Mouse (Mus musculus): Measurements from ENCODE around the gene Top2b. TPM values are rescaled to one million over a fixed set of nuclear protein-coding genes. Genes with fewer than 3 reads are reported as not detected.
A peak's percentile ranks its signal among the peaks of the same experiment; 100 is the strongest.

The Top2b gene
- polyA plus RNA-seq, 1 experiment from 2014 or later = 49.5 TPM

DNA sequence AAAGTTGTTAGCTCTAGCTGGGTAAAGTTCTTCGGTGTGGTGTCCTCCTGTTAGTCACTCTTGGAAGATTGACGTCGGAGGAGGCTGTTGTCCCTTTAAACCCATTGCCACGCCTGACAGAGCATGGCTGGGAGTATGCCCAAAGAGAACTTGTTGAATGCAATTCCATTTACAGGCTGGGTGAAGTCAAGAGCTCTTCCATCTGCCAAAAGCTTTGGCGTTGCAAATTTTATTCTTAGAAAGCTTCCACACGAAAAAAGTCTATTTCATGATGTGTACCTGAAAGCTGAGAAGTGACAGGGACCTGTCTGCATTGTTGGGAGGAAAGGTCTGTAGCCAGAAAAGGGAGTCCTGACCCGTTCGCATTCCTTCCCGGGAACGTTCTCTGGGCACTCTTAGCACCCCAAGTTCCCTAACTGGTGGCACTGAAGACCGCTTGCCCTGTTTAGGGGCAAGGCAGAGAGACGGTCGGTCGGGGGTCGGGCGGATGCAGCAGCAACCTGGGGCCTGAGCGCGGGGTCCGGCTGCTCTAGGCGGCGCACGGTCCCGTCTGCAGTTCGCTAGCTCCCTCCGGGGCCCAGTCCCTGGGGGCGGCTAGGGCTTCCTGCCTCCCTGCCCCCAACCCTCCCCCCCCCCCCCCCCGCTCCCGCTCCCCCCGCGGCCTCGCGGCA, 683 bp upstream of the Top2b start:
- peak overlapping the region; percentile 85 for H3K4me2 ChIP-seq
- H3K27me3 ChIP-seq = no peaks in the 10 kb centered on the region
- H3K4me3 ChIP-seq (replicated peaks) = peak overlapping the region; percentile 94
- peaks cover 14% of the 10 kb centered on the region for H3K4me1 ChIP-seq
- no peaks in the 10 kb centered on the region for H3K36me3 ChIP-seq
- H3K27ac ChIP-seq = peak overlapping the region; percentile 99
- peak overlapping the region; percentile 61 for H3K9ac ChIP-seq
- ATAC-seq (replicated peaks; ENCODE audit: low FRiP score) = peak; percentile 81
- under 1% methylated on average over 23 of the region's 32 CpGs for WGBS
- H3K9me3 ChIP-seq (replicated peaks) = no peaks in the 10 kb centered on the region

DNA sequence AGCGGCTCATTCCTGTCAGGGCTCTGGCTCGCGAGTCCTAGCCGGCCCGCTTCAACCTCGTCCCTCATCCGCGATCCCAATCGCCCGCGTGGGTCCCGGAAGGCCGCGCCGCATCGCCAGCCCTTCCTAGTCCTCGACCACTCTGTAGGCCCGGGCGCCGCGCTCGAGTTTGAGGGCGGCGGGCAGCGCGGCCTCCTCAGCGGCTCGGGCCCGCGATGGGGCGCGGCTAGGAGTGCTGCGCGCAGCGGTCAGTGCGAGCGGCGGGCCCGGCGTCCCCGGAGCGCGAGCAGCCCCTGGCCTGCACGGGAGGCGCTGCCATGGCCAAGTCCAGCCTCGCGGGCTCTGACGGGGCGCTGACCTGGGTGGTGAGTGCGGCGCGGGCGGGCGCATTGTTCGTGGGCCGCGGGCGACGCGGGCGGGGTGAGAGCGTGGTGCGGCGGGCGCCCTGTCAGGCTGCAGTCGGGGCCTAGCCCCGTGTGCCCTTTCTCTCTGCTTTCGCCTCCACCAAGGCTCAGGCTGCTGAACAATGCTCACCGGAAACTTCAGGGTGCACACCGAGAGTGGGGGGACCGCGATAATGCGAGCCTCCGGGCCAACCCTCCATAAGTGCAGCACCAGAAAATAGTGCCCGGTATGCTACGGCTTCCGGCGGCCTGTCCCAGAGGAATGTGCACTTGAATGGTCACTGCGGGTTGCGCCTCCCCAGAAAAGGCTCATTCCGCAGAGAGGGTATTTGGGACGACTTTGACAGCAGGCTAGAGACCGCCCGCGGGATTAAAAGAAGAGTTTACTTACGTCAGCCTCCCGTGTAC, 589 bp downstream of the Top2b start:
- Histone ChIP-seq H3K27me3 (no peaks in the 10 kb centered on the region), H3K36me3 (peaks cover 3% of the 10 kb centered on the region; the same call in 1 of the 2 replicates), H3K4me3 (replicated peaks) (peak overlapping the region; percentile 94), H3K4me2 (peak overlapping the region; percentile 70), H3K4me1 (peaks cover 14% of the 10 kb centered on the region), H3K9me3 (replicated peaks) (no peaks in the 10 kb centered on the region), H3K9ac (peak overlapping the region; percentile 93), H3K27ac (peak overlapping the region; percentile 99)
- peak; percentile 54 for ATAC-seq (replicated peaks; ENCODE audit: low FRiP score)
- under 1% methylated on average over 82 of the region's 87 CpGs for WGBS

DNA sequence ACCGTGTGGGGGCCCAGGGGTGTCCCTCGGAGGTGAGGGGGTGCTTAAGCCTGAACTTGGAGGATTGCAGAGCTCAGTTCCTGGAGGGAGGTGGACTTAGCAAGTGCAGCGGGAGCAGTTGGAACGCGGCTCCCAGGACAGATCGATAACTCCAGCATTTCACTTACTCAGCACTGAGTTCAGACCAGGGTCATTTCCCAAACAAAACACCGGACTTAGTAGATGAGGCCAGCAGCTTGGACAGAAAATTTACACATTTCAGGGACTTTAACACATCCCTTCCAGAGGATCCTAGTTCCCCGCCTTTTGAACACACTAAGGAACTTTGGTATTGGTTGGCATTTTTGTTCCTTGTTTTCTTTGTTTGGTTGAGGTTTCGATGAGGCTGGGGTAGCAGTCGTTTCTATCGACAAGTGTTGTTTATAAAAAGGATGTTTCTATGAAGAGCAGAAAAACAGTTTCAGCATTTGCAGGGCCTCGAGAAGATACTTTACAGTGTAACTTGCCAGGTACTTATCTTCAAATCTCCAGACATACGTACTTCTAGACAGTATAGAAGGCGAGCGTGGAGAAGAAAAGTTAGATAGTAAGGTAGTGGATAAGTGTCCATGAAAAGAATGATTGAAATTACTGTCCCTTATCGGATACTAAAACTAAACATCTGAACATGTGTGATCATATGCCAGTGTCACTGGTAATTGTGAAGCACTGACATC, 1.4 kb downstream of the Top2b start:
- WGBS = 10% methylated on average over 16 of the region's 16 CpGs
- no peak; the same call in 1 of the 2 replicates for ATAC-seq (replicated peaks; ENCODE audit: low FRiP score)

DNA sequence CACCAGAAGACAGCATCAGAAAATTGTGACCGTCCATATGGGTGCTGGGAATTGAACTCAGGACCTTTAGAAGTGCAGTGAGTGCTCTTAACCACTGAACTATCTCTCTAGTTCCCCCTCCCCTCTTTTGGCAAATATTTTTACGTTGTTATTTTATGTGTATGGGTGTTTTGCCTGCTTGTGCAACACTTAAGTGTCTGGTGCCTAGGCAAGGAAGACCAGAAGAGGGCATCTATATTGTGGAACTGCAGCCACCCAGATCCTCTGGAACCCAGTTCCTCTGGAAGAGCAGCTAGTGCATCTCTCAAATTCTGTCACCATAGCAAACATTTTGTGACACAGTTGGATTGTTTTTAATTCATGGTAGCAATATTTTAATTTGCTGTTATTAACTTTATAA, 2.0 kb downstream of the Top2b start:
- no peak for ATAC-seq (replicated peaks; ENCODE audit: low FRiP score)
- Histone ChIP-seq H3K4me1 (peaks cover 14% of the 10 kb centered on the region), H3K4me2 (peak overlapping the region; percentile 70), H3K9ac (peak overlapping the region; percentile 14; the same call in 1 of the 2 replicates), H3K4me3 (replicated peaks) (peak overlapping the region; percentile 94), H3K27ac (no peak overlapping the region), H3K27me3 (no peaks in the 10 kb centered on the region), H3K36me3 (peaks cover 7% of the 10 kb centered on the region; the same call in 1 of the 2 replicates), H3K9me3 (replicated peaks) (no peaks in the 10 kb centered on the region)
- WGBS = 30% methylated on average over 2 of the region's 2 CpGs

More for the DNA sequence above, 1.4 kb downstream of the Top2b start:
- Histone ChIP-seq H3K4me3 (replicated peaks) (peak overlapping the region; percentile 94), H3K27ac (peak overlapping the region; percentile 99), H3K36me3 (peaks cover 7% of the 10 kb centered on the region; the same call in 1 of the 2 replicates), H3K4me2 (peak overlapping the region; percentile 70), H3K9me3 (replicated peaks) (no peaks in the 10 kb centered on the region), H3K9ac (peak overlapping the region; percentile 93), H3K27me3 (no peaks in the 10 kb centered on the region), H3K4me1 (peaks cover 14% of the 10 kb centered on the region)

DNA sequence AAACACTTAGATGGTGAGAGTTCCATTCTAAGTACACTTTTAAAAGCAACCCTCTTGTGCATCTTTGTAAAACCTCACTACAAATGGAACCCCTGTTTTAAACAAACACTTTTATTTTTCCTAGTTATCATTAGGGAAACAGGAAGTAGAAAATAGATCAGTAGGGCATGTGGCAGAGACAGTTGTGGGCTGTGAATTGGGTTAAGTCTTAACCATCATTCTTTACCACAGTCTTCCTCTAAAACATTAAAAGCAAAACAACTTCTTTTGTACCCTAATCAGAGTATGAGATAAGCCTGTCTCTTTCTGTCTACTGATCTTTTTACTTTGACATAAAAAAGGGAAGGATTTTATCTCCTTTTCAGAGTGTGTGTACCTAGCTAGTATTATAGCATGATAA, 7.8 kb downstream of the Top2b start:
- peaks cover 9% of the 10 kb centered on the region; the same call in 1 of the 2 replicates for H3K4me1 ChIP-seq
- H3K9me3 ChIP-seq (replicated peaks) = no peaks in the 10 kb centered on the region
- H3K36me3 ChIP-seq = peaks cover 7% of the 10 kb centered on the region; the same call in 1 of the 2 replicates
- no peak overlapping the region for H3K27ac ChIP-seq
- H3K4me3 ChIP-seq (replicated peaks) = no peak overlapping the region
- H3K27me3 ChIP-seq = no peaks in the 10 kb centered on the region
- ATAC-seq (replicated peaks; ENCODE audit: low FRiP score) = no peak
- no peak overlapping the region for H3K4me2 ChIP-seq
- H3K9ac ChIP-seq = no peak overlapping the region

DNA sequence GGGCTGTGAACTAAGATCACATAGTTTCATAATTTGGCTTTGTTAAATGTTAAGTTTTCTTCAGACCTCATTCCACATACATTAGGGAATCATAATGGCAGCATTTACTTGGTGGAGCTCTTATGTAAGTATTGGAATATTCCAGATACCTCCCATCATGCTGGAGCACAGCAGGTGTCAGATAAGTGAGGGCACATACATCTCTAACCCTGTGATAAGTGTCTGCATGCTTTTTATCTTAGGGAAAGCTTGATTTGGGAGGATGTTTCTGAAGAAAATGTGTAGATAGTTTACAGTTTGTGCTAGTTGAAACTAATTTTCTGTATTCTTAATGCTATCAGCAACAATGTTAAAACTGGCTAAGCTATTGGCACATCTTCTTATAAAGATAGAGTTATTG, 8.2 kb downstream of the Top2b start:
- peaks cover 7% of the 10 kb centered on the region; the same call in 1 of the 2 replicates for H3K36me3 ChIP-seq
- H3K4me2 ChIP-seq = no peak overlapping the region
- H3K9me3 ChIP-seq (replicated peaks) = no peaks in the 10 kb centered on the region
- H3K27ac ChIP-seq = no peak overlapping the region
- H3K4me3 ChIP-seq (replicated peaks) = no peak overlapping the region
- ATAC-seq (replicated peaks; ENCODE audit: low FRiP score) = no peak
- H3K27me3 ChIP-seq = no peaks in the 10 kb centered on the region
- H3K4me1 ChIP-seq = peaks cover 11% of the 10 kb centered on the region; the same call in 1 of the 2 replicates
- no peak overlapping the region for H3K9ac ChIP-seq

DNA sequence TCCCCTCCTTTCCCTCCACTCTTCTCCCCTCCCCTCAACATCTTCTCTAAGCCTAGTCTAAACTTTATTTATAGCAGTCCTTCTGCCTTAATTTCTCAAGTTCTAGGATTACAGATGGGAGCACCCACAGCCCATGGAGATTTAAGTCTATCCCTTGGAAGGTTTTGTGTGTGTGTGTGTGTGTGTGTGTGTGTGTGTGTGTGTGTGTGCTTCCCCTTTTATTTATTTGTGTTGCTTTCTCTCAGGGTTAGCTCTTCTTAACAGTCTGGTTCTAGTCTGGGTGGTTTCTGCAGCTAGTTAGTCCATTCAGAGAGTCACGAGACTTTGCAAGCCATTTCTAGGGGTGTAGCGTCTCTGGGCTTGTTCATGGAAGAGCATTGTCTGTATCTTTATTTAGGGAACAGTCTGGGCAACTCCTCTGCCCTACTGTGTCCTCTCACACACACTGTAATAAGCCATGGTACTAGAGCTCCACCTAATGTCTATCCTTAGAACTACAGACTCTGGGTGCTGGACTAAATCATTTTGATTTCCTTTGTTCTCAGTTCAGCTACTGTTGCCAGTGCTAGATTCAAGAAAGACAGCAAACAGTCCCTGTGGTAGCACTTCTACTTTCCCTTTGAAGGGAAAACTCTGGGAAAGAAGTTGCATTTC, 15.1 kb downstream of the Top2b start:
- no peak overlapping the region for H3K4me3 ChIP-seq (replicated peaks)
- H3K27ac ChIP-seq = no peak overlapping the region
- H3K4me2 ChIP-seq = no peak overlapping the region
- H3K36me3 ChIP-seq = peaks cover 9% of the 10 kb centered on the region
- 5% methylated on average over 2 of the region's 2 CpGs for WGBS
- peak; percentile 94 for ATAC-seq (replicated peaks; ENCODE audit: low FRiP score)
- H3K27me3 ChIP-seq = no peaks in the 10 kb centered on the region
- H3K9me3 ChIP-seq (replicated peaks) = no peaks in the 10 kb centered on the region
- H3K9ac ChIP-seq = no peak overlapping the region
- H3K4me1 ChIP-seq = peaks cover 13% of the 10 kb centered on the region; the same call in 1 of the 2 replicates

DNA sequence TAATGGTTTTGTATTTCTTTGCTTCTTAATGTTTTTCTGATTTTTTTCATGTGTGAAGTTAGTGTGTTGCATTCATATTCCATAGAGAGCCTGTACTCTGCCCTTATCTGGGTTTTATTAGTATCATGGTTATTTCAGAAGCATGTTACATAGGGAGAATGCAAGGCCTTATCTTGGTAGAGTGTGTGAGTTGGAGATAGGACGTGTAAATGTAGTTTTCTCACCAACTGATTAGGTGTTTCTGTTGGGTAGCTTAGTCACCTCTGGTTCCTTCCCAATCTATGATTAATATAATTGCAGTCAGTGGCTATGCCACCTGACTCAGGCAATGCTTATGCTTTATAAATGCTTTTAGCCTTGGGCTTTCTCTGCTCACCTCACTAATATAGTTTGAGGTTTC, 19.8 kb downstream of the Top2b start:
- Histone ChIP-seq H3K9ac (no peak overlapping the region), H3K36me3 (peaks cover 20% of the 10 kb centered on the region), H3K27ac (no peak overlapping the region), H3K9me3 (replicated peaks) (no peaks in the 10 kb centered on the region), H3K27me3 (no peaks in the 10 kb centered on the region), H3K4me3 (replicated peaks) (no peak overlapping the region), H3K4me2 (no peak overlapping the region), H3K4me1 (0 out of 2 replicates have a peak, but pooled peaks cover 2% of the 10 kb centered on the region)
- WGBS = 73% methylated on average over 1 of the region's 1 CpGs
- peak; percentile 54; the same call in 1 of the 2 replicates for ATAC-seq (replicated peaks; ENCODE audit: low FRiP score)

DNA sequence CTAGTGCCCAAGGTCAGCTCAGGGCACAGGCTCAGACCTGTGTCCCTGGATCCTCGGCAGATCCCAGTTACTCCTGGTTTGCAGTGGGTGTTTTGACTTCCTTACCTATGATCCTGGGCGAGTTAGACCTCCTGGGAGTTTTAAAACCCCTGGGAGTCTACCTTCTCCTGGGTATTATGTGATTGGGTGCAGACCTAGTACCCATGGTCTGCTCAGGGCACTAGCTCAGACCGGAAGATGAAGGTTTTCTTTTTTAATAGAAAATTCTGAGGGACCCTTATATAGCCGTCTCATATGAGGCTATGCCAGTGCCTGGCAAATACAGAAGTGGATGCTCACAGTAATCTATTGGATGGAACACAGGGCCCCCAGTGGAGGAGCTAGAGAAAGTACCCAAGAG, 40.2 kb downstream of the Top2b start:
- H3K9ac ChIP-seq = no peak overlapping the region
- H3K9me3 ChIP-seq (replicated peaks) = no peaks in the 10 kb centered on the region
- no peak overlapping the region for H3K4me3 ChIP-seq (replicated peaks)
- H3K27ac ChIP-seq = no peak overlapping the region
- WGBS = 86% methylated on average over 4 of the region's 4 CpGs
- H3K36me3 ChIP-seq = peaks cover 56% of the 10 kb centered on the region
- H3K4me1 ChIP-seq = no peaks in the 10 kb centered on the region
- no peak overlapping the region for H3K4me2 ChIP-seq
- ATAC-seq (replicated peaks; ENCODE audit: low FRiP score) = no peak
- no peaks in the 10 kb centered on the region for H3K27me3 ChIP-seq

DNA sequence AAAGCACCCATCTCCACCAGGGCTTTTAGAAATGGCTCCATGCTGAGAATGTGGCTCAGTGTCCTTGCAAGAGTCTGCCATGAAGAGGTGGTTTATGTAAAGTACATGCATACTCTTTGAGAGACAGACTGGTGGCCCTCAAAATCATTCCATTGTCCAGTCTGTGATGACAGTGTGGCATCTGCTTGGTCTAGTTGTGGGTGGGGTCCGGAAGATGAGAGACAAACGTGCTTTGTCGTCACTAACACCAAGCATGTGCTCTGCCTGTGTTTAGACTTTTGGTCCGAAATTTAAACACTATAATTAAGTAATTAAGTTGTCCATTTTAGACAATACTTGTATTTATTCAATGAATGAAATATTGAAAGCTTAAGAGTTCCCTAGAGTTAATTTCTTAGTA, 49.2 kb downstream of the Top2b start:
- 90% methylated on average over 4 of the region's 4 CpGs for WGBS
- H3K27me3 ChIP-seq = no peaks in the 10 kb centered on the region
- H3K4me2 ChIP-seq = no peak overlapping the region
- no peaks in the 10 kb centered on the region for H3K9me3 ChIP-seq (replicated peaks)
- ATAC-seq (replicated peaks; ENCODE audit: low FRiP score) = no peak
- H3K4me1 ChIP-seq = no peaks in the 10 kb centered on the region
- no peak overlapping the region for H3K27ac ChIP-seq
- H3K36me3 ChIP-seq = peaks cover 52% of the 10 kb centered on the region
- H3K4me3 ChIP-seq (replicated peaks) = no peak overlapping the region
- H3K9ac ChIP-seq = no peak overlapping the region

DNA sequence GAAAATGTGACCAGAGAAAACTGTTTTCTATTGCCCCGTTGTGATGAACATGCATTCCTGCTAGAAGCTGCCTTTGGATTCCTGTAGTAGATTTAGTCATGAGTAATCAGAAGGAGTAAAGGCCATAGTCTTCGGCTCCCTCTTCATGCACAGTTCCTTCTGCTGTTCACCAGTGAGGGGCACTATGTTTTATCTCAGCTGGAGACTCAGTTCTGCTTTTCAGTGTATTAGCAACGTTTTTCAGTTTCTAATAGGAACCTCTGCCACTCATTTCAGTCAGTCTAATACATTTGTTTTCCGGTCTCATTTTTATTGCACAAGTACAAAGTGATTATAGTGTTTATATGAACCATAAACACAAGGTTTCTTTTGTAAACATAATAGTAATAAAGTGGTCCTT, 62.6 kb downstream of the Top2b start:
- WGBS = 82% methylated on average over 4 of the region's 4 CpGs
- H3K4me1 ChIP-seq = no peaks in the 10 kb centered on the region
- no peak overlapping the region for H3K9ac ChIP-seq
- H3K27me3 ChIP-seq = no peaks in the 10 kb centered on the region
- H3K4me3 ChIP-seq (replicated peaks) = no peak overlapping the region
- no peak overlapping the region for H3K4me2 ChIP-seq
- ATAC-seq (replicated peaks; ENCODE audit: low FRiP score) = no peak
- H3K27ac ChIP-seq = no peak overlapping the region
- no peaks in the 10 kb centered on the region for H3K9me3 ChIP-seq (replicated peaks)
- H3K36me3 ChIP-seq = peaks cover 69% of the 10 kb centered on the region
